Mouse (Mus musculus) cerebral cortex, adult 2 months (tissue): Measurements from ENCODE around the gene Casp8.

Experiments
- WGBS: fragments of 180-500 bp; shearing (Covaris S2); methylation state at CpG from one replicate; pipeline ENCODE4 v1.1.7; 2018; 5-methylcytosine and 5-hydroxymethylcytosine counted together

The Casp8 gene

GRCm38 (mm10) chr1:58801558-58802285, 6.5 kb downstream of the Casp8 start:
- 90% methylated on average over 8 of the region's 8 CpGs for WGBS

GRCm38 (mm10) chr1:58802322-58803273, 7.4 kb downstream of the Casp8 start:
- WGBS: 70% methylated on average over 18 of the region's 18 CpGs

- 83% methylated on average over 6 of the region's 6 CpGs for WGBS
Measured at GRCm38 (mm10) chr1:58803531-58803930, 8.4 kb downstream of the Casp8 start.

GRCm38 (mm10) chr1:58806651-58807050, 11.5 kb downstream of the Casp8 start:
- 62% methylated on average over 3 of the region's 3 CpGs for WGBS

GRCm38 (mm10) chr1:58826319-58826718, 31.1 kb downstream of the Casp8 start:
- WGBS: 75% methylated on average over 3 of the region's 3 CpGs

- WGBS: 59% methylated on average over 5 of the region's 5 CpGs
Measured at GRCm38 (mm10) chr1:58830741-58831140, 35.6 kb downstream of the Casp8 start.

GRCm38 (mm10) chr1:58832198-58832597, 37.0 kb downstream of the Casp8 start:
- WGBS: 53% methylated on average over 2 of the region's 2 CpGs

- WGBS: 40% methylated on average over 3 of the region's 3 CpGs
Measured at GRCm38 (mm10) chr1:58856811-58857210, 61.6 kb downstream of the Casp8 start.

GRCm38 (mm10) chr1:58859131-58859530, 64.0 kb downstream of the Casp8 start:
- 59% methylated on average over 4 of the region's 4 CpGs for WGBS

GRCm38 (mm10) chr1:58859738-58860365, 64.7 kb downstream of the Casp8 start:
- WGBS: 64% methylated on average over 13 of the region's 13 CpGs

- 49% methylated on average over 3 of the region's 3 CpGs for WGBS
Measured at GRCm38 (mm10) chr1:58860586-58860985, 65.4 kb downstream of the Casp8 start.

- WGBS: 81% methylated on average over 4 of the region's 4 CpGs
Measured at GRCm38 (mm10) chr1:58876500-58876899, 81.3 kb downstream of the Casp8 start.

GRCm38 (mm10) chr1:58879291-58879690, 84.1 kb downstream of the Casp8 start:
- WGBS: 93% methylated on average over 2 of the region's 2 CpGs

- 90% methylated on average over 9 of the region's 9 CpGs for WGBS
Measured at GRCm38 (mm10) chr1:58883279-58883678, 88.1 kb downstream of the Casp8 start.

GRCm38 (mm10) chr1:58885646-58886045, 90.5 kb downstream of the Casp8 start:
- WGBS: 79% methylated on average over 4 of the region's 4 CpGs

- 82% methylated on average over 5 of the region's 5 CpGs for WGBS
Measured at GRCm38 (mm10) chr1:58889826-58890546, 94.8 kb downstream of the Casp8 start.

- 88% methylated on average over 4 of the region's 5 CpGs for WGBS
Measured at GRCm38 (mm10) chr1:58890697-58891290, 95.6 kb downstream of the Casp8 start.

- WGBS: 90% methylated on average over 2 of the region's 2 CpGs
Measured at GRCm38 (mm10) chr1:58891481-58892170, 96.5 kb downstream of the Casp8 start.

- 84% methylated on average over 7 of the region's 8 CpGs for WGBS
Measured at GRCm38 (mm10) chr1:58892386-58892785, 97.2 kb downstream of the Casp8 start.
